In genomic region chr9:60562443-60563371, GRCm38 (mm10) we compare ENCODE assay signal across 8 mouse cellular contexts. TPM values are rescaled to one million over a fixed set of nuclear protein-coding genes. Genes with fewer than 3 reads are reported as not detected.
DNase-seq lines count a peak whose midpoint lies in the region; ATAC-seq and TF ChIP-seq lines count a peak whose summit lies in the region.

No protein-coding gene starts in this region.

- TF ChIP-seq CTCF in lung, adult 2 months (IDR thresholded peaks at IDR 0.05; ENCODE audit: insufficient read depth, low read length): peak; percentile 29; the same call in 1 of the 2 replicates

- no peaks in the 10 kb centered on the region for H3K36me3 ChIP-seq in heart, embryonic 11.5 days (ENCODE audit: control insufficient read depth, insufficient read depth, low read length)

- H3K4me3 ChIP-seq in lung, adult 2 months (replicated peaks; ENCODE audit: extremely low read depth, low read depth, low read length): no peak overlapping the region
- H3K4me3 ChIP-seq in heart, embryonic 11.5 days (ENCODE audit: low read depth, low read length): no peak overlapping the region

- no peak overlapping the region for H3K4me2 ChIP-seq in heart, embryonic 11.5 days

- no peak overlapping the region for H3K9ac ChIP-seq in heart, embryonic 11.5 days (ENCODE audit: low read depth, low read length)

- no peak for DNase-seq in lung, adult 2 months
- no peak for DNase-seq in lung, postnatal 14 days
- peak; percentile 42 for DNase-seq in embryo, embryonic 11.5 days (ENCODE audit: low read depth, low spot score)
- DNase-seq in kidney, postnatal 4 days: peak; percentile 73 to 83
- peak; percentile 20 for DNase-seq in retina, embryonic 14.5 days (ENCODE audit: low spot score)
- no peak for DNase-seq in layer of hippocampus, adult 9-10 months (ENCODE audit: low spot score)
- no peak for DNase-seq in cerebellum, adult 18-20 months

- H3K27me3 ChIP-seq in heart, embryonic 11.5 days (ENCODE audit: control insufficient read depth, insufficient read depth, low read length): no peaks in the 10 kb centered on the region

- WGBS in lung, adult 2 months: 40% methylated on average over 20 of the region's 20 CpGs
- 61% methylated on average over 20 of the region's 20 CpGs for WGBS in heart, embryonic 11.5 days (ENCODE audit: insufficient replicate concordance)

- no peaks in the 10 kb centered on the region for H3K9me3 ChIP-seq in heart, embryonic 11.5 days (replicated peaks; ENCODE audit: control insufficient read depth, low read length)

- H3K4me1 ChIP-seq in lung, adult 2 months (ENCODE audit: control insufficient read depth, insufficient read depth, low read length): no peaks in the 10 kb centered on the region
- H3K4me1 ChIP-seq in heart, embryonic 11.5 days (ENCODE audit: control insufficient read depth, insufficient read depth, low read length): no peaks in the 10 kb centered on the region

- H3K27ac ChIP-seq in heart, embryonic 11.5 days (ENCODE audit: low read depth, low read length): no peak overlapping the region

- ATAC-seq in heart, embryonic 11.5 days (replicated peaks; ENCODE audit: insufficient number of reproducible peaks, low FRiP score, low TSS enrichment): no peak

- no peak for TF ChIP-seq POLR2A in lung, adult 2 months (IDR thresholded peaks at IDR 0.05; ENCODE audit: borderline replicate concordance, extremely low read depth, low read depth, low read length)

RNA-seq across cellular contexts. Expression of gene Thsd4, which starts 40.9 kb away (rescaled TPM):
- polyA plus RNA-seq in lung, adult 2 months (2012; rRNA removed): 27.2 and 28.1 TPM in 2 replicates
- 10.6 and 14.6 TPM in 2 replicates for polyA plus RNA-seq in heart, embryonic 11.5 days (2014; fragmentation: Nextera tagmentation; extraction: Ambion mirVana)

Comparison
In these comparisons a context has a peak if more than half of its experiments do, and no peak if none do; other contexts are left out.
1. DNase-seq: peak in embryo, embryonic 11.5 days (single experiment), kidney, postnatal 4 days (2 of 2) and retina, embryonic 14.5 days (single experiment); none in lung, adult 2 months (single experiment), lung, postnatal 14 days (single experiment), layer of hippocampus, adult 9-10 months (single experiment) and cerebellum, adult 18-20 months (0 of 2).